Mouse (Mus musculus) lung, adult 2 months (tissue): ENCODE results near the gene Capn2. TPM values are rescaled to one million over a fixed set of nuclear protein-coding genes. Genes with fewer than 3 reads are reported as not detected.
A peak's percentile ranks its signal among the peaks of the same experiment; 100 is the strongest.

Source experiments
- DNase-seq: peaks from one replicate; pipeline ENCODE4 v3.0.0; 2022
- H3K4me1 ChIP-seq: fragments of 200-500 bp; 2 replicates; pipeline ENCODE4 v1.6.1; 2011; ENCODE audit warnings: low read length; ENCODE audit not compliant: control insufficient read depth, insufficient read depth
- H3K4me3 ChIP-seq: fragments of 200-500 bp; replicated peaks from 2 replicates; pipeline ENCODE3; 2011; ENCODE audit warnings: low read depth, mild to moderate bottlenecking, control low read depth, low read length; ENCODE audit errors: extremely low read depth
- CTCF ChIP-seq: fragments of 200-500 bp; IDR thresholded peaks from 2 replicates; pipeline ENCODE4 v1.5.1; 2011; ENCODE audit warnings: mild to moderate bottlenecking, low read length, control low read depth; ENCODE audit not compliant: insufficient read depth
- POLR2A ChIP-seq: fragments of 200-500 bp; IDR thresholded peaks from 2 replicates; pipeline ENCODE4 v1.6.1; 2011; ENCODE audit warnings: low read depth, mild to moderate bottlenecking, control low read depth, low read length, borderline replicate concordance; ENCODE audit errors: extremely low read depth
- WGBS: fragments of 180-500 bp; shearing (Covaris S2); methylation state at CpG from one replicate; pipeline ENCODE4 v1.1.7; 2018; 5-methylcytosine and 5-hydroxymethylcytosine counted together
- polyA plus RNA-seq: library from polyadenylated mRNA; depleted of rRNA; stranded (reverse); fragments of >200 nt; gene quantifications from 2 replicates; pipeline ENCODE4 v1.2.3, GENCODE M21; 2012

Capn2 gene
- polyA plus RNA-seq, 1 experiment: 69.0 TPM

DNA sequence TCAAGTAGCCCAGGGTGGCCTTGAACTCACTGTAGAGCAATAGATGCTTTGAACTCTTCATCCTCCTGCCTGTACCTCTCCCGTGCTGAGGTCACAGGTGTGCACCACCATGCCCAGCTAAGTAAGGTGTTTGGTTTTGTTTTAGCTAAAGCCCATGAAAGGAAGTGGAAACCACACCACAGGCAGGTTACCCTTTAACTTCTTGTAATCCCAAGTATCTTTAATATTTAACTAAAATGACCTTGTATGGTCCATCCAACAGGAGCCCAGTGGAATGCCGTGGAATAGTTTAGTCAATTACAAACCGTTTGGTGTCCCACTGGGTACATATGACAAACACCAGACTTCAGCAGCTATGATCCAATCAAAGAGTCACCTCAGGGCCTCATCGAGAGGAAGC, 38.5 kb downstream of the Capn2 start:
- WGBS: 75% methylated on average over 4 of the region's 4 CpGs
- Histone ChIP-seq H3K4me1 (no peaks in the 10 kb centered on the region), H3K4me3 (no peak overlapping the region)
- no peak for TF ChIP-seq POLR2A
- no peak for TF ChIP-seq CTCF
- DNase-seq: no peak

DNA sequence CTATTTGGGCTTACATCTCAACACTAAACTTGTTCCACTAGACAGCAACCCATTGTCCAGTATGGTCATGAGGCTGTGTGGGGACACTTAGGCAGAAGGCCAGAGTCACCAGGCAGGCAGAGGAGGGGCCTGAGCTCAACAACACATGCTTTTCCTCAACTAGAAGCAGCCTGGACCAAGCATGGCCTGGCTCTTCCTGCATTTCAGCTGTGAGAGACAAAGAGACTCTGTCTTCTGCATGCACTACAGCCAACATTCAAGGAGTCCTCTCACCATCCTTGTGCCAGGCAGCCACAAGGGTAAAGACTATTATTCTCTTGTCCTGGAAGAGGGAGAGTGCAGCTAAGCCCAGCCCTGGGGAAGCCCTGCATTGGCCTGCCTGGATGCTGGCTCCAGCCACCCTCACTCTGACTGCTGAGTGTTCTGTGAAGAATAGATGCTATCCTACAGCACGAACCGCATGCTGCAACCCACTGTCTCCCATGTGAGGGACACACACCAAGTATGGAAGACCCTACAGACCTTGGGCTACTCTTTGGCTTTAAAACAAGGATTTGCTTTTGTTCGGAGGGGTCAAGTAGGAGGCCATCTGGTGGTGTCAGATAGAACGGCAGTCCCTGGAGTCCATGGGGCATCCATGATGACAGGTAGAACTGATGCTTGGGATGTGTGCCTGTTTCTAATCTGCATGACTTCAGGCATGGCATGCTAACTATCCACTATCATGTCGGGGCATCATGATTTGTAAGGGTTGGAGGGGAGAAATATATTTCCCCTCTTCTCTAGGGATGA, 42.2 kb downstream of the Capn2 start:
- TF ChIP-seq POLR2A (no peak), CTCF (peak; percentile 29; the same call in 1 of the 2 replicates)
- WGBS: 78% methylated on average over 5 of the region's 5 CpGs
- Histone ChIP-seq H3K4me1 (no peaks in the 10 kb centered on the region), H3K4me3 (no peak overlapping the region)
- no peak for DNase-seq

DNA sequence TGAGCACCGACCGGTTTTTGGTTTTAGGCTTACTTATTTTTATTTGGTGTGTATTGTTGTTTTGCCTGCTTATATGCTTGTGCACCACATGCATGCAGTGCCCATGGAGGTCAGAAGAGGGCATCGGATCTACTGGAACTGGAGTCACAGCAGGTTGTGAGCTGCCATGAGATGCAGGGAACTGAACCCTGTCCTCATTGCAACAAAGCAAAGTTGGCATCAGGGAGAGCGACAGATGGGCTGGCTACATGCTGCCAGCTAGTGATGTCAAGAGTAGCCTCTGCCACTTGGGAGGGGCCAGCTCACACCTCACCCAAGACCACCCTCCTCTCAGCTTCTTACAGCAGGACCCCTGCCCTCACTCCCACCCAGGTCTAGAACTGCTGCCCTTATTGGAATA, 51.4 kb downstream of the Capn2 start:
- WGBS: 91% methylated on average over 4 of the region's 4 CpGs
- Histone ChIP-seq H3K4me1 (peaks cover 8% of the 10 kb centered on the region), H3K4me3 (no peak overlapping the region)
- TF ChIP-seq CTCF (peak; percentile 34; the same call in 1 of the 2 replicates), POLR2A (no peak)
- DNase-seq: no peak

DNA sequence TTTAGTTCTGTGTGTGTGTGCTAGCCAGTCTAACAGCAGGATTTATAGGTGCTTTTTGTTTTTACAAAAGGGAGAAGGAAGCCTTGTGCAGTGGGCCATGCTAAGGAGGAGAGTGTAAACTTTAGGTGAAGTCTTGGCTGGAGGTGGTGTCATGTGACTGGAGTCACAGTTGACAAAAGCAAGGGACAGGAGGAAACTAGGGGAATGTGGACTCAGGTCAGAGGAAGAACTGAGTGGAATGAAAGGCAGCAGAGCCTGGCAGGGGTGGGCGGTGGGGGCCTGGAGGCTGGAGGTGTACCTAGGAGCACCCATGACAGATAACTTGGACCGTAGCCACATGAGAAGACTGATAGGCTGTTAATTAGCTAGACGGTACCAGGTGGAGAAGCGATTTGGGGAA, 52.1 kb downstream of the Capn2 start:
- Histone ChIP-seq H3K4me3 (no peak overlapping the region), H3K4me1 (peaks cover 13% of the 10 kb centered on the region)
- 42% methylated on average over 4 of the region's 4 CpGs for WGBS
- TF ChIP-seq POLR2A (no peak), CTCF (no peak)
- DNase-seq: no peak

DNA sequence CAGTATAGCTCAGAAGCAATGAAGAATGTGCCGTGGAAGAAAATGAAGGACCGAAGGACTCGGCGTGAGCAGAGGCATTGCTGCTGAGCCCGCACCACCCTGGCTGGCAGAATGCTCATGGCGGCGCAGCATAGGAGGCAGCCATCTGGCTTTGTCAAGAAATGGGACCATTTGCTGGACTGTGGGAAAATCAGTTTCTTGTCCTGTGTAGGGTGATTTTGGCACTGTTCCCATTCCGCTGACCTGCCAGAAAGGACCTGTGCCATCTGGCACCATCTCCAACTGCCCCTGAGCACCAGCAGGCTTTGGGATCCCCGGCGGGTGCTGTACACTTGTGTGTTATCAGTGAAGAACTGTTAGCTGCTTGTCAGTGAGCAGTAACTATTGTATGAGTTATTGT, 55.6 kb downstream of the Capn2 start:
- no peak for DNase-seq
- TF ChIP-seq CTCF (no peak), POLR2A (no peak)
- H3K4me1 ChIP-seq: peaks cover 13% of the 10 kb centered on the region
- no peak overlapping the region for H3K4me3 ChIP-seq
- WGBS: 70% methylated on average over 10 of the region's 10 CpGs

DNA sequence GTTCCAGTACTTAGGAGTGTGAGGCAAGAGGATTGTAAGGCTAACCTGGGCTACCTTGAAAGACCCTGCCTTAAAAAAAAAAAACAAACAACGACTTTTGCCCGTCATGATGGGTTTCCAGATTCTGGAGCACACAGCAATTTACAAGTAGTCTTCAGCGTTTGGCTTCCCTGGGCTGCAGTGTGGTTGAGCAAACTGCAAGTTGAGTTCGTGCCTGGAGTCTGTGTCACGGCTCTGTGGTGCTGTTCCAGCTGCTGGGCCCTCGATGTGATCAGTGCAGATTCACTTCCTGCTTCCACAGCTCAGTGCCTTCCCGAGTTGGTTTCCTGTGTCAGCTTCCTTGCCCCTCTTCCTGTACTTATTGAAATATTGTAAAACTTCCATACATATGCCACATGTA, 56.1 kb downstream of the Capn2 start:
- Histone ChIP-seq H3K4me1 (peaks cover 13% of the 10 kb centered on the region), H3K4me3 (no peak overlapping the region)
- TF ChIP-seq POLR2A (peak; percentile 13; the same call in 1 of the 2 replicates), CTCF (no peak)
- 6% methylated on average over 7 of the region's 7 CpGs for WGBS
- DNase-seq: no peak

DNA sequence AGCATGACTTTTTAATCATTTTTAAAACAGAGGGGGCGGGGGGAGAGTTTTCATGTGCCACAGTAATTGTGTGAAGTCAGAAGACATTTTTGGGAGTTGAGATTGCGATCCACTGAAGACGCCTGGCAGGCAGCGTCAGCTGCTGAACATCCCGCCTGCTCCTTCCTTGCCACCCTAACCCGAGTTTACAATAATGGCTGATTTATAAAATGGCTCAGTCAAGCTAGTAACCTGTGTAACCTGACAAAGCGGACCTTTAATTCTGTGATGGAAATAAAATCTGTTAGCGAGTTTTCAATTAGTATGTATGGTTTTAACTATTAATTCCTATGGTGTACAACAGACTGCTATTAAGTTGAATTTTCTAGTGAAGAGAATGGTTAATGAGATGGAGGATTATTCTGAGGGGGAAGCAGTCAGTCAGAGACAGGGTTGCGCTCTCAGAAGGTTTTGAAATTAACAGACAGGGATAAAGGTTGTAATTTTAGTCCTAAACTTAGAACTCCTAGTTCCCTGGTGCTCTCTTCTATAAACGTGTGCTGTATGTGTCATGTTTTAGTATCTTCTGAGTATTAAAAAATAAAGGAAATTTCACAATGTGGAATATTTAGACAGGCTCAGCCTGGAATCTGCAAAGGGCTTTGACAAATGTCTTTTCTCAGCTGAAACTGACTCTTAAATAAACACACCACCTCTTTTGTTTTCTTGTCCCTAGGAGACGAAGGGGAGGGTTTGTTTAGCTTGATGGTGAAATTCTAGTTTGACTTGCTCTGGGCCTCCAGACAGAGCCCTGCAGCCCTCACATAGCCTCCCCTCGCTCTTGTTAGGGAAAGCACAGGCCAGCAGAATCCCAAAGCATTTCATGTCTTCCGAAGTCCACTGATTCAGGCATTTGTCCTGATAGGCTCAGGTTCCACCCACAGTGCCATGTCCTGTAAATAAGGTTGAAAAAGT, 56.8 kb downstream of the Capn2 start:
- peaks cover 13% of the 10 kb centered on the region for H3K4me1 ChIP-seq
- H3K4me3 ChIP-seq: no peak overlapping the region
- DNase-seq: no peak
- TF ChIP-seq POLR2A: peak; percentile 22; the same call in 1 of the 2 replicates
- no peak for TF ChIP-seq CTCF
- 55% methylated on average over 13 of the region's 13 CpGs for WGBS

DNA sequence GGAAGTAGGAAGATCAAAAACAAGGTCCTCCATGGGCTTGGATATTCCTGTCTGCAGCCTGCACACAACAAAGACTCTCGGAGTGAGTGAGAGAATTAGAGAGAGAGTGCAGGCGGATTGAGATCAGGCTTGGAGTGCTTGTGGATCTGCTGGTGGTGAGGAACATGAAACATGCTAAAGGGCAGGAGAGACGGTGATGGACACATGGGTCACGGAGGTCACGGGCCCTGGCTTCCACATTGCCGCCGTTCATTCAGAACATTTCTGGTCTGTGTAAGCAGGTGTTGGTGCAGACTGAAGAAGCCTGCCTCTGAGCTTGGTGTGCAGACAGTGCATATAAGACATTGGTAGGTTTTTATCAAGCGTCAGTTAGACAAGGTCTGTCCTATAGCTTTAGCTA, 58.0 kb downstream of the Capn2 start:
- WGBS: 84% methylated on average over 8 of the region's 8 CpGs
- DNase-seq: no peak
- Histone ChIP-seq H3K4me3 (no peak overlapping the region), H3K4me1 (peaks cover 13% of the 10 kb centered on the region)
- TF ChIP-seq CTCF: no peak
- TF ChIP-seq POLR2A: no peak

DNA sequence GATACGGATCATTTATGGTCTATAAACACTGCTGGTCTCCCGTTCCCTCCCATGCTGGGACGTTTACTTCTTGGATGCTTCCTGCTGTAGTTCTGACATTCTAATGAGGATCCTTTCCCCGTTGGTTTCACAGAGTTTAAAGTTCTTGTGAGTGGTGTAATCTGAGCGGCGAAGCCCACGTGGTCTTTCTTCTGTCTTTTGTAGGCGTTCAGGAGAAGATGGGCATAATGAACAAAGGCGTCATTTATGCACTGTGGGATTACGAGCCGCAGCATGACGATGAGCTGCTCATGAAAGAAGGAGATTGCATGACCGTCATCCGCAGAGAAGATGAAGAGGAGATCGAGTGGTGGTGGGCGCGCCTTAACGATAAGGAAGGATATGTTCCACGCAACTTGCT, 58.9 kb downstream of the Capn2 start:
- 84% methylated on average over 19 of the region's 19 CpGs for WGBS
- DNase-seq: no peak

More for the DNA sequence above, 58.9 kb downstream of the Capn2 start:
- H3K4me1 ChIP-seq: peaks cover 13% of the 10 kb centered on the region
- TF ChIP-seq POLR2A: no peak
- TF ChIP-seq CTCF: no peak
- no peak overlapping the region for H3K4me3 ChIP-seq
